Mouse (Mus musculus) activated CD4-positive, CD25-positive, alpha-beta regulatory T cell (primary cell): ENCODE measurements around the gene Galnt18. TPM values are rescaled to one million over a fixed set of nuclear protein-coding genes. Genes with fewer than 3 reads are reported as not detected.

Experiments used
- polyA plus RNA-seq, 2 experiments: library from polyadenylated mRNA; unstranded; fragments of 100-300 nt; shearing (Covaris generic); gene quantifications; one replicate each; pipeline ENCODE4 v1.2.1; 2017

Galnt18 gene
- not detected for polyA plus RNA-seq

DNA sequence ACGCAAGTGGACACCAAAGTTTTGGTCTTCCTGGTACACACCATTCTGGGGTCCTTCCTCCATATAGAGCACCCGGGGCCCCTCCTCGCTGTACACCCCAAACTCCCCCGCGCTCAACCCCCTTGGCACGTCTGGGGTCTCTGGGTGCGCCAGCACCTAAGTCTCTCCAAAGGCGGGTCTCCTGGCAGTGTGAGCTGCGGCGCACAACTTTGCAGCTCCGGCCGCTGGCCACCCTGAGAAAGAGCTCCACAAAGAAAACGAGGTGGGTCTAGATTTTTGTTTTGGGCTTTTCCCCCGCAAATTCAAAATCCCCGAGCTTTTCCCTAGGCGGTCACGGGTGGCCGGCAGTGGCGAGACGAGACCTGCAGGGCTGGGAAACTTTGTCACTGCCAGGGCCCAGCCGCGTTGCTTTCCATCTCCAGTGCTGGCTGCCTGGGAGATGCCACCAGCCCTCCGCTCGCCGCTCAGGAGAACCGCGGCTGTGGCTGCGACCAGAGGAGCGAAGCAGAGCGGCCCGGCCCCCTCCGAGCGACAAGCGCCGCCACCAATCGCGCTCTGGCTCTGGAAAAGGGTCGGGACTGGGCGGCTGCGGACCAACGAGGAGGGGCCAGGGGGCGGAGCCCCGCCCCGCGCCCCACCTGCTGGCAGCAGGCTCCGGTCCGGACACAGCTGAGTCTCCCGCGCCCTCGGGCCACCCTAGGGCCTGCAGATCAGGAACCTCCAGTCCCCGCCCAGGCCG, at the start of gene Galnt18:
Galnt18 (minus strand) TSS at position 474 of the 739 bp plus-strand sequence.

Other genes with a start within 250 kb of the Galnt18 start
- gene Usp47, start 243.5 kb upstream of the Galnt18 start, polyA plus RNA-seq: 10 to 100 TPM; 52.9 to 54.3 TPM